In the genomic region with DNA sequence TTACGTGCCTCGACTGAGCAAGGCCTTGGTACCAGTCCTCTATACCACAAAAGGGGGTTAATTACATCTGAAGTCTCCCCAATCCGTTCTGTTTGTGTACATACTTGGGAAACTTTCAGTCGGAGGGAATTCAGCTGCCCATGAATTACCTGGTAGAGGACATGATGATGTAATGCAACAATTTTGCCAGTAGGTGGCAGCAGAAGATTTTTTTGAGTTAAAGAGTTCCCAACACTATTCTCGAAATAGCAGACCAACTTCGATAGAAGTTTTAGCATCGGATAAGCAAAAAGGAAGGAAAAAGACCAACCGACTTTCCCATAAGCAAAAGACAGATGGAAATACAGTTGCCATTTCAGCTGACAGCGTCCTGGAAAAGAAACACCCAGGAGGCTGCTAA, we compare ENCODE assay signal across 8 mouse cellular contexts.
DNase-seq lines count a peak whose midpoint lies in the region; ATAC-seq lines count a peak whose summit lies in the region.

No protein-coding gene starts in this region.

- peak; percentile 69 for DNase-seq in kidney, adult 9 months
- no peak for DNase-seq in kidney, adult 11 months
- peak; percentile 44 to 51 for DNase-seq in CD8-positive naive resting alpha-beta T cell, adult 2 months (ENCODE audit: low read depth in 2 of 2, low spot score in 2 of 2)
- peak; percentile 54 for DNase-seq in adrenal gland, postnatal 14 days
- DNase-seq in forelimb bud, embryonic 11.5 days (ENCODE audit: low read depth, low spot score): peak; percentile 80
- DNase-seq in layer of hippocampus, adult 18-20 months (ENCODE audit: low spot score in 2 of 2): peak; percentile 36 to 81
- peak; percentile 36 for DNase-seq in retina, adult 2 months (ENCODE audit: low read depth, low spot score)
- DNase-seq in forebrain, embryonic 11.5 days (ENCODE audit: low spot score): no peak

- no peaks in the 10 kb centered on the region for H3K36me3 ChIP-seq in forebrain, embryonic 11.5 days (ENCODE audit: control insufficient read depth, insufficient read depth, low read length)

- ATAC-seq in forebrain, embryonic 11.5 days (replicated peaks; ENCODE audit: low FRiP score): no peak

- no peak overlapping the region for H3K27ac ChIP-seq in forebrain, embryonic 11.5 days (ENCODE audit: low read depth, low read length)

- no peaks in the 10 kb centered on the region for H3K27me3 ChIP-seq in forebrain, embryonic 11.5 days (ENCODE audit: control insufficient read depth, insufficient read depth, low read length)

- WGBS in forebrain, embryonic 11.5 days: 21% methylated on average over 9 of the region's 9 CpGs

- no peak overlapping the region for H3K4me2 ChIP-seq in forebrain, embryonic 11.5 days (ENCODE audit: low read depth, low read length, severe bottlenecking)

- no peak overlapping the region for H3K4me3 ChIP-seq in forebrain, embryonic 11.5 days (ENCODE audit: low read depth, low read length)

- H3K9me3 ChIP-seq in forebrain, embryonic 11.5 days (ENCODE audit: control insufficient read depth, low read length): no peaks in the 10 kb centered on the region

- H3K9ac ChIP-seq in forebrain, embryonic 11.5 days (ENCODE audit: low read length): no peak overlapping the region

- H3K4me1 ChIP-seq in forebrain, embryonic 11.5 days (replicated peaks; ENCODE audit: control insufficient read depth, insufficient read depth, low read length): no peaks in the 10 kb centered on the region

Comparison
In these comparisons a context has a peak if more than half of its experiments do, and no peak if none do; other contexts are left out.
1. DNase-seq: peak in kidney, adult 9 months (single experiment), CD8-positive naive resting alpha-beta T cell, adult 2 months (2 of 2), adrenal gland, postnatal 14 days (single experiment), forelimb bud, embryonic 11.5 days (single experiment), layer of hippocampus, adult 18-20 months (2 of 2) and retina, adult 2 months (single experiment); none in kidney, adult 11 months (single experiment) and forebrain, embryonic 11.5 days (single experiment).